Mouse (Mus musculus) CH12.LX (cell line): ENCODE results near the gene Dusp23. TPM values are rescaled to one million over a fixed set of nuclear protein-coding genes. Genes with fewer than 3 reads are reported as not detected.

Source experiments
- DNase-seq: peaks from one replicate; pipeline ENCODE4 v3.0.0-alpha.2; 2013; ENCODE audit errors: extremely low read depth
- H3K27ac ChIP-seq: 2 replicates; pipeline ENCODE4 v1.5.1; 2012; ENCODE audit warnings: low read depth, mild to moderate bottlenecking, control low read depth, moderate library complexity; ENCODE audit not compliant: insufficient read depth
- H3K27me3 ChIP-seq: replicated peaks from 2 replicates; pipeline ENCODE3; 2012; ENCODE audit warnings: inconsistent platforms
- H3K36me3 ChIP-seq, 2 experiments: replicated peaks in 1 of 2; 2 replicates each; pipeline versions ENCODE3 to v1.6.1; 2012; ENCODE audit warnings: inconsistent platforms in 1 of 2, low read length in 1 of 2, mild to moderate bottlenecking in 1 of 2, mixed read lengths in 1 of 2, moderate library complexity in 1 of 2; ENCODE audit not compliant: control insufficient read depth in 1 of 2, insufficient read depth in 1 of 2
- H3K4me1 ChIP-seq, 2 experiments: 2 replicates each; pipeline ENCODE4 v1.6.1; 2012; ENCODE audit warnings: inconsistent platforms in 1 of 2, moderate library complexity in 1 of 2; ENCODE audit not compliant: insufficient read depth in 2 of 2, control insufficient read depth in 1 of 2
- H3K4me2 ChIP-seq: 2 replicates; pipeline ENCODE4 v1.6.1; 2012; ENCODE audit warnings: low read depth, mild to moderate bottlenecking, control low read depth; ENCODE audit not compliant: poor library complexity, insufficient read depth, severe bottlenecking
- H3K4me3 ChIP-seq, 3 experiments: fragments of 150-350 bp in 1 of 3; sonication (generic) in 1 of 3; replicated peaks in 1 of 3; 2 replicates each; pipeline versions ENCODE3 to v1.5.1; 2011 to 2012; ENCODE audit warnings: low read depth in 2 of 3, low read length in 2 of 3, mild to moderate bottlenecking in 2 of 3, moderate library complexity in 2 of 3, control low read depth in 1 of 3, improper control_type of control experiment in 1 of 3, inconsistent platforms in 1 of 3, mixed read lengths in 1 of 3; ENCODE audit not compliant: poor library complexity in 1 of 3
- H3K79me2 ChIP-seq: replicated peaks from 2 replicates; pipeline ENCODE4 v1.6.1; 2012; ENCODE audit warnings: mild to moderate bottlenecking, moderate library complexity; ENCODE audit not compliant: control insufficient read depth, poor library complexity, insufficient read depth, severe bottlenecking; ENCODE audit errors: extremely low read depth
- H3K9ac ChIP-seq: 2 replicates; pipeline ENCODE4 v1.6.1; 2012; ENCODE audit warnings: low read depth, mild to moderate bottlenecking, control low read depth, moderate library complexity; ENCODE audit not compliant: insufficient read depth
- H3K9me3 ChIP-seq: replicated peaks from 2 replicates; pipeline ENCODE3; 2012; ENCODE audit warnings: low read length, inconsistent platforms, mixed read lengths
- BHLHE40 ChIP-seq: IDR thresholded peaks from 2 replicates; pipeline ENCODE4 v1.6.1; 2011; ENCODE audit warnings: mild to moderate bottlenecking, low read depth, low read length, improper control_type of control experiment
- CHD1 ChIP-seq: IDR thresholded peaks from 2 replicates; pipeline ENCODE4 v1.6.1; 2012; ENCODE audit warnings: low read depth, low read length, improper control_type of control experiment, inconsistent platforms
- CTCF ChIP-seq, 2 experiments: IDR thresholded peaks in 1 of 2; conservative IDR thresholded peaks in 1 of 2; 2 replicates each; pipeline ENCODE4 v1.5.1; 2011 to 2012; ENCODE audit warnings: low read depth in 2 of 2, low read length in 2 of 2, improper control_type of control experiment in 1 of 2, inconsistent platforms in 1 of 2, mild to moderate bottlenecking in 1 of 2, moderate library complexity in 1 of 2
- E2F4 ChIP-seq: IDR thresholded peaks from 2 replicates; pipeline ENCODE4 v1.6.1; 2011; ENCODE audit warnings: low read depth, low read length, improper control_type of control experiment; ENCODE audit not compliant: insufficient replicate concordance
- ELF1 ChIP-seq: IDR thresholded peaks from 2 replicates; pipeline ENCODE4 v1.6.1; 2014; ENCODE audit warnings: low read depth, mild to moderate bottlenecking, inconsistent platforms, low read length, improper control_type of control experiment
- EP300 ChIP-seq: IDR thresholded peaks from 2 replicates; pipeline ENCODE4 v1.6.1; 2011; ENCODE audit warnings: low read length, improper control_type of control experiment
- ETS1 ChIP-seq: conservative IDR thresholded peaks from 2 replicates; pipeline ENCODE4 v1.6.1; 2012; ENCODE audit warnings: low read depth, mild to moderate bottlenecking, inconsistent platforms, low read length, improper control_type of control experiment, moderate library complexity
- HCFC1 ChIP-seq: IDR thresholded peaks from 2 replicates; pipeline ENCODE4 v1.6.1; 2012; ENCODE audit warnings: low read depth, mild to moderate bottlenecking, inconsistent platforms, low read length, improper control_type of control experiment
- JUN ChIP-seq: IDR thresholded peaks from 2 replicates; pipeline ENCODE4 v1.6.1; 2011; ENCODE audit warnings: low read depth, mild to moderate bottlenecking, low read length, improper control_type of control experiment, moderate library complexity; ENCODE audit not compliant: insufficient read depth
- JUND ChIP-seq: conservative IDR thresholded peaks from 2 replicates; pipeline ENCODE4 v1.6.1; 2011; ENCODE audit warnings: low read depth, low read length, improper control_type of control experiment
- MAFK ChIP-seq: IDR thresholded peaks from 2 replicates; pipeline ENCODE4 v1.6.1; 2011; ENCODE audit warnings: low read length, improper control_type of control experiment; ENCODE audit not compliant: insufficient replicate concordance
- MAX ChIP-seq: IDR thresholded peaks from 2 replicates; pipeline ENCODE4 v1.6.1; 2011; ENCODE audit warnings: low read length, improper control_type of control experiment
- MXI1 ChIP-seq: IDR thresholded peaks from 2 replicates; pipeline ENCODE4 v1.6.1; 2011; ENCODE audit warnings: mild to moderate bottlenecking, low read depth, low read length, improper control_type of control experiment
- MYC ChIP-seq: IDR thresholded peaks from 2 replicates; pipeline ENCODE4 v1.6.1; 2011; ENCODE audit warnings: low read depth, mild to moderate bottlenecking, improper control_type of control experiment, low read length
- NELFE ChIP-seq: IDR thresholded peaks from 2 replicates; pipeline ENCODE4 v1.6.1; 2011; ENCODE audit warnings: low read depth, low read length, improper control_type of control experiment
- NRF1 ChIP-seq: IDR thresholded peaks from 2 replicates; pipeline ENCODE4 v1.6.1; 2014; ENCODE audit warnings: low read depth, mild to moderate bottlenecking, inconsistent platforms, low read length, improper control_type of control experiment, moderate library complexity
- POLR2A ChIP-seq: IDR thresholded peaks from 2 replicates; pipeline ENCODE4 v1.6.1; 2011; ENCODE audit warnings: low read depth, mild to moderate bottlenecking, improper control_type of control experiment, low read length
- TBP ChIP-seq: conservative IDR thresholded peaks from 2 replicates; pipeline ENCODE4 v1.6.1; 2011; ENCODE audit warnings: low read depth, low read length, improper control_type of control experiment
- TCF12 ChIP-seq: IDR thresholded peaks from 2 replicates; pipeline ENCODE4 v1.6.1; 2014; ENCODE audit warnings: low read depth, mild to moderate bottlenecking, inconsistent platforms, low read length, improper control_type of control experiment
- UBTF ChIP-seq: IDR thresholded peaks from 2 replicates; pipeline ENCODE4 v1.6.1; 2012; ENCODE audit warnings: low read depth, mild to moderate bottlenecking, inconsistent platforms, low read length, improper control_type of control experiment, moderate library complexity
- USF2 ChIP-seq: conservative IDR thresholded peaks from 2 replicates; pipeline ENCODE4 v1.6.1; 2011; ENCODE audit warnings: low read depth, low read length, improper control_type of control experiment
- ZC3H11A ChIP-seq: IDR thresholded peaks from 2 replicates; pipeline ENCODE4 v1.6.1; 2012; ENCODE audit warnings: low read depth, mild to moderate bottlenecking, inconsistent platforms, low read length, improper control_type of control experiment
- dilution Hi-C: fragments of 300-500 bp; cut with MboI; formaldehyde crosslinking; loops from 2 replicates; pipeline ENCODE4 v1.14.3; 2020; ENCODE audit warnings: low sequenced_read_pairs; ENCODE audit not compliant: extremely low pct_unique_long_range_greater_than_20kb, extremely low pct_ligation_motif_present
- in situ Hi-C: fragments of 300-500 bp; cut with MboI; formaldehyde crosslinking; loops from 3 replicates; pipeline ENCODE4 v1.14.3; 2019; ENCODE audit warnings: low sequenced_read_pairs, low pct_ligation_motif_present, low pct_unique_long_range_greater_than_20kb, mixed read lengths
- polyA plus RNA-seq: library from polyadenylated mRNA; unstranded; fragments of >175 nt; gene quantifications from 2 replicates; pipeline ENCODE4 v1.2.1, GENCODE M21; 2012; ENCODE audit warnings: low read depth; ENCODE audit not compliant: insufficient read length
- total RNA-seq, 2 experiments: library from RNA; depleted of rRNA; stranded (reverse); fragments of 300-350 nt in 1 of 2; fragments of >200 nt in 1 of 2; gene quantifications; 2 replicates each; pipeline ENCODE4 v1.2.3; 2012 to 2014

Gene Dusp23
- total and polyA plus RNA-seq, 3 experiments: 0.30 to 1.7 (median 0.85) TPM

DNA sequence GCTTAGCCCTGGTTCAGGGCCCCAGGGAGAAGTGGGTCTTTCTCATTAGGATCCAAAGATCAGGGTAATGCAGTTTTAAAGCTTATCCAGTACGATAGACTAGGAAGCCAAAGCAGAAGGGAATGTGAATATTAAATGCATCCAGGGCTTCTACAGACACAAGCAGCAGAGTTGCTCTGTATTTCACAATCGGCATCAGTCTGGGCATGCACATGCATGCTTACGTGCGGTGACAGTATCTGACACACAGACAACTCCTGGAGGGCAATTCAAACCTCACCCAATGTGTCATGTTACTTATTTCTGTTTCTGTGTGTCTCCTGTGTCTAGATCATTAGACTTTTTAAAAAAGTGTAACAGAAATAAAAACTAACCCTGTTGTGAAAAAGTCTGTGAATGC, 48.0 kb upstream of the Dusp23 start:
- in situ Hi-C loops: no loop called here
- Histone ChIP-seq H3K27ac (no peak overlapping the region), H3K27me3 (no peaks in the 10 kb centered on the region)

DNA sequence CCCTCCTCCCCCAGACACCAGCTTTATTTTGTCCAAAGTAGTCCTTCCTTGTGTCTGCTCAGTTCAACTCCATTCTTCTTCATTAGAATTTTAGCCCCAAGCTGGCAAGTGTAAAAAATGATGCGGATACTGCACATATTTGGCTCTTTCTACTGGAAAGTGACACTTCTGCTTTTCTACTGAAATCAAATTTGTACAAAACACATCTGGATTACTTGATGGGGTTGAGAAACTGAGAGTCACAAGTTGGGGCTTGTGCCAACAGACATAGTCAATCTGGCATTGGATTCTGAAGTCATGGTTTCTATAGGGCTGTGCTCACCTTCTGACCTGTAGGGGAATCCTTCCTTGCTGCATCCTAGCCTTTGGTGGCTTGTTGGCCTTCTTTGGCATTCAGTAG, 38.0 kb upstream of the Dusp23 start:
- H3K4me2 ChIP-seq: no peak overlapping the region
- TF ChIP-seq MAFK (no peak), ETS1 (0 out of 2 replicates have a peak, but pooled peaks have one; percentile 12), CHD1 (no peak), BHLHE40 (peak; percentile 18; the same call in 1 of the 2 replicates), EP300 (peak; percentile 53; the same call in 1 of the 2 replicates), CTCF (conservative IDR thresholded peaks at IDR 0.05 in 1 of 2, IDR thresholded peaks at IDR 0.05 in 1 of 2; ENCODE audit: low read depth in 2 of 2, low read length in 2 of 2) (no peak)
- DNase-seq: peak; percentile 49
- no peak overlapping the region for H3K27ac ChIP-seq
- H3K9me3 ChIP-seq: no peaks in the 10 kb centered on the region
- dilution Hi-C loops: no loop called here
- no peaks in the 10 kb centered on the region for H3K79me2 ChIP-seq
- no peaks in the 10 kb centered on the region for H3K27me3 ChIP-seq
- no peaks in the 10 kb centered on the region for H3K36me3 ChIP-seq
- no peak overlapping the region for H3K9ac ChIP-seq
- peaks cover 0 to 4% of the 10 kb centered on the region in 2 experiments; a peak in 2 of 4 replicates for H3K4me1 ChIP-seq
- H3K4me3 ChIP-seq: no peak overlapping the region
- in situ Hi-C loops: no loop called here

More for the DNA sequence above, 48.0 kb upstream of the Dusp23 start:
- Histone ChIP-seq H3K9ac (no peak overlapping the region), H3K9me3 (no peaks in the 10 kb centered on the region), H3K36me3 (no peaks in the 10 kb centered on the region)
- TF ChIP-seq MYC (no peak), JUN (no peak), TCF12 (no peak), NRF1 (no peak), JUND (no peak), ELF1 (no peak), ZC3H11A (no peak), USF2 (no peak), UBTF (no peak), E2F4 (no peak), TBP (no peak), MAX (no peak), MXI1 (no peak), POLR2A (no peak), NELFE (no peak), HCFC1 (no peak), ETS1 (no peak), MAFK (no peak)
- TF ChIP-seq, all 38 proteins: peak for 0
- dilution Hi-C loops: no loop called here
- Histone ChIP-seq H3K4me2 (no peak overlapping the region), H3K4me1 (no peaks in the 10 kb centered on the region), H3K79me2 (no peaks in the 10 kb centered on the region), H3K4me3 (no peak overlapping the region)
- no peak for DNase-seq
